In genomic region chr7:7374431-7374830, GRCm38 (mm10) we compare ENCODE assay signal across 27 mouse cellular contexts. TPM values are rescaled to one million over a fixed set of nuclear protein-coding genes. Genes with fewer than 3 reads are reported as not detected.
DNase-seq lines count a peak whose midpoint lies in the region; ATAC-seq and TF ChIP-seq lines count a peak whose summit lies in the region.
"Not testable (repeated sequence)": the region's sequence is repeated elsewhere in the genome, so short reads cannot be mapped to it uniquely, and the experiment has no call there.
"Had no signal": no experiment of that assay in that cellular context is flagged by ENCODE, and none has a peak within 500 bp of the region (broad histone marks: within the 10 kb centered on the region; RNA-seq: fewer than 3 reads in every experiment).

Gene Gm45783, minus strand, starts transcription at chr7:7374573.

- H3K27ac ChIP-seq in embryonic facial prominence, embryonic 14.5 days (replicated peaks; ENCODE audit: low read depth, low read length); heart, embryonic 12.5 days (ENCODE audit: poor library complexity, severe bottlenecking); layer of hippocampus, adult 2 months: not testable (repeated sequence)

- TF ChIP-seq CTCF in layer of hippocampus, adult 2 months (conservative IDR thresholded peaks at IDR 0.05): not testable (repeated sequence)

- H3K36me3 ChIP-seq in embryonic facial prominence, embryonic 14.5 days (ENCODE audit: control insufficient read depth, insufficient read depth, low read length); heart, embryonic 12.5 days: not testable (repeated sequence)

- not testable (repeated sequence) for H3K4me1 ChIP-seq in embryonic facial prominence, embryonic 14.5 days (ENCODE audit: control insufficient read depth, insufficient read depth, low read length); heart, embryonic 12.5 days (replicated peaks)

- DNase-seq in 3T3-L1 (ENCODE audit: low read depth, low spot score) (peak; percentile 37), NIH3T3 (ENCODE audit: low read depth) (peak; percentile 75)
- peak; percentile 22 for DNase-seq in adrenal gland, postnatal 10 days
- DNase-seq in embryonic facial prominence, embryonic 14.5 days (ENCODE audit: low spot score): peak; percentile 0
- peak; percentile 1 to 2 for DNase-seq in kidney, adult 8-10 months
- not testable (repeated sequence) for DNase-seq in layer of hippocampus, adult 2 months (ENCODE audit: low spot score in 2 of 2)
- peak; percentile 2 for DNase-seq in lung, postnatal 10 days

- not testable (repeated sequence) for H3K4me2 ChIP-seq in embryonic facial prominence, embryonic 14.5 days (ENCODE audit: low read depth, low read length)
- peak within 1 kb of the TSS; percentile 7; the same call in 1 of the 2 replicates for H3K4me2 ChIP-seq in heart, embryonic 12.5 days

- H3K9ac ChIP-seq in embryonic facial prominence, embryonic 14.5 days (ENCODE audit: low read depth, low read length); heart, embryonic 12.5 days: not testable (repeated sequence)

- ATAC-seq in embryonic facial prominence, embryonic 14.5 days (ENCODE audit: low read depth); heart, embryonic 12.5 days (ENCODE audit: insufficient number of reproducible peaks, low FRiP score): not testable (repeated sequence)

- WGBS in embryonic facial prominence, embryonic 14.5 days: 52% methylated on average over 12 of the region's 12 CpGs
- 41% methylated on average over 12 of the region's 12 CpGs for WGBS in heart, embryonic 12.5 days

- not testable (repeated sequence) for H3K9me3 ChIP-seq in embryonic facial prominence, embryonic 14.5 days (ENCODE audit: control insufficient read depth, low read length); heart, embryonic 12.5 days (replicated peaks)

- H3K4me3 ChIP-seq in embryonic facial prominence, embryonic 14.5 days (ENCODE audit: low read depth, low read length); heart, embryonic 12.5 days: not testable (repeated sequence)
- H3K4me3 ChIP-seq in layer of hippocampus, adult 2 months: peak within 1 kb of the TSS; percentile 18; the same call in 1 of the 2 replicates

- H3K27me3 ChIP-seq in embryonic facial prominence, embryonic 14.5 days (replicated peaks; ENCODE audit: control insufficient read depth, insufficient read depth, low read length); heart, embryonic 12.5 days (replicated peaks): not testable (repeated sequence)

RNA-seq across cellular contexts. Expression of gene Gm45783, which starts in this region (rescaled TPM):
- 1 to 10 TPM in 1 of 2 experiments, not detected in 1; 2.6 TPM for total RNA-seq in adrenal gland, postnatal 10 days (2021)
- not detected in 2 replicates for polyA plus RNA-seq in embryonic facial prominence, embryonic 14.5 days (2014; fragmentation: Nextera tagmentation; extraction: Ambion mirVana)
- polyA plus RNA-seq in heart, embryonic 12.5 days (2016; fragmentation: Nextera tagmentation; extraction: Ambion mirVana): not detected in 2 replicates
- total RNA-seq in layer of hippocampus, adult 2 months (2021): not detected
- total RNA-seq: common myeloid progenitor, adult 5-6 weeks; gastrocnemius, postnatal 25 days; hindbrain, postnatal 0 days; left cerebral cortex, postnatal 14 days; megakaryocyte progenitor cell, adult 5-6 weeks; MEL; midbrain, postnatal 0 days had no signal
- polyA plus RNA-seq: embryonic facial prominence, embryonic 10.5 days; forebrain, embryonic 10.5 days; forebrain, embryonic 16.5 days; heart, postnatal 0 days; hindbrain, embryonic 11.5 days; hindbrain, postnatal 0 days; intestine, embryonic 16.5 days; limb, embryonic 12.5 days; liver, embryonic 14.5 days; lung, embryonic 16.5 days; midbrain, embryonic 11.5 days; midbrain, postnatal 0 days; neural tube, embryonic 15.5 days; stomach, embryonic 15.5 days had no signal

Comparison
In these comparisons a context has a peak if more than half of its experiments do, and no peak if none do; other contexts are left out.
1. Peak in DNase-seq in embryonic facial prominence, embryonic 14.5 days; RNA of the gene not detected or under 1 TPM.